Mouse (Mus musculus) stomach, embryonic 16.5 days (tissue): ENCODE measurements at regions not wholly inside any gene's neighbourhood (a gene's known extent, or its start where the extent isn't known, plus 50 kb on each side); places are given as distances from the start of the nearest gene placed in this dataset.

ENCODE experiments used
- ATAC-seq: fragments of 200-750 bp; cut with Nextera tagmentation; 2 replicates; pipeline ENCODE4 v1.8.0; 2017; ENCODE audit warnings: moderate number of reproducible peaks, moderate TSS enrichment; ENCODE audit not compliant: insufficient read depth, low FRiP score
- H3K27ac ChIP-seq: fragments of 300-500 bp; sonication (generic); 2 replicates; pipeline ENCODE4 v1.5.1; 2014; ENCODE audit warnings: low read length
- H3K27me3 ChIP-seq: fragments of 300-500 bp; sonication (generic); 2 replicates; pipeline ENCODE4 v1.6.1; 2014; ENCODE audit warnings: low read length, control low read depth, mixed read lengths; ENCODE audit not compliant: control insufficient read depth, insufficient read depth
- H3K36me3 ChIP-seq: fragments of 300-500 bp; sonication (generic); 2 replicates; pipeline ENCODE4 v1.6.1; 2014; ENCODE audit warnings: low read length; ENCODE audit not compliant: control insufficient read depth, insufficient read depth
- H3K4me1 ChIP-seq: fragments of 300-500 bp; sonication (generic); 2 replicates; pipeline ENCODE4 v1.6.1; 2014; ENCODE audit warnings: low read length, control low read depth, mixed read lengths; ENCODE audit not compliant: control insufficient read depth, insufficient read depth
- H3K4me2 ChIP-seq: fragments of 300-500 bp; sonication (generic); 2 replicates; pipeline ENCODE4 v1.6.1; 2014; ENCODE audit warnings: low read depth, low read length, mixed read lengths
- H3K4me3 ChIP-seq: fragments of 300-500 bp; sonication (generic); replicated peaks from 2 replicates; pipeline ENCODE4 v1.5.1; 2014; ENCODE audit warnings: mild to moderate bottlenecking, low read length
- H3K9ac ChIP-seq: fragments of 300-500 bp; sonication (generic); 2 replicates; pipeline ENCODE4 v1.6.1; 2014; ENCODE audit warnings: low read length
- H3K9me3 ChIP-seq: fragments of 300-500 bp; sonication (generic); replicated peaks from 2 replicates; pipeline ENCODE4 v1.6.1; 2016; ENCODE audit warnings: low read length, control low read depth; ENCODE audit not compliant: control insufficient read depth
- WGBS: fragments of 180-500 bp; shearing (Covaris S2); extraction: QIAGEN DNeasy Blood & Tissue Kit; methylation state at CpG from one replicate; pipeline ENCODE4 v1.1.7; 2014; 5-methylcytosine and 5-hydroxymethylcytosine counted together

DNA sequence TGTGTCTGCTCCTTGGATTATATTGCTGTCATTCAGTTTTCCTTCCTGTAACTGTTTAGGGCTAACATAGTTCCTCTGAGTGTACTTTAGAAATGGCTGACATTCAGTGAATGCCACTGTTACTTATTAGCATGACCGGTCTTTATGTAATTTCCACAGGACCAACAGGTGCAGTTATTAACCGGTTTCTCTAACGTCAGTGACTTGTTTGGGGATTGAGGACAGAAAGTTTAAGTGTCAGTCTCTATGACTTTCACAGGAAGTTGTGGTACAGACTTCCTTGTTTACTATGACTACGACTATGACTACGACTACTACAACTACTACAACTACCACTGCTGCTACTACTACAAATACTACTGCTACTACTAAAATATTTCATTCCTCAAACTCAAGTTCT lies 170.4 kb upstream of the Ptger4 start:
- no peaks in the 10 kb centered on the region for H3K36me3 ChIP-seq
- H3K9me3 ChIP-seq: no peaks in the 10 kb centered on the region
- H3K27me3 ChIP-seq: no peaks in the 10 kb centered on the region
- ATAC-seq: no peak
- H3K4me3 ChIP-seq: no peak overlapping the region
- WGBS: 84% methylated on average over 5 of the region's 5 CpGs
- H3K27ac ChIP-seq: no peak overlapping the region
- no peaks in the 10 kb centered on the region for H3K4me1 ChIP-seq
- no peak overlapping the region for H3K4me2 ChIP-seq
- H3K9ac ChIP-seq: no peak overlapping the region

DNA sequence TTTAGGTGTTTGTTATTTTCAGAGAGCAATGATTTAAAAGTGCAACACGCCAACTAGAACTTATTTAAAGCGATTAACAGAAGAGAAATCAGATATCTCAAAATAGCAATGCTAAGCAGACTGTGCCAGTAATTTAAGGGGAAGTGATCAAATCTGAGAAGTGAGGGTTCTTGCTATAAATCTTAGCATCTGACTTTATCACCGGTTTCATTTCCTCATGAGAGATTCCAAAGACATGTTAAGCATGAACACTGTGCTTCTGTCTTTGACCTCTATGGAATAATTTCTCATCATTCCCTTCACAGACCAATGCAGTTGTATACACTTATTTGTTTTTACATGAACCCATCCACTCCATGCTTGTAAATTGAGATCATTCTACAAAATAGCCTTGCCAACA lies 172.0 kb upstream of the Ptger4 start:
- H3K9ac ChIP-seq: no peak overlapping the region
- no peaks in the 10 kb centered on the region for H3K27me3 ChIP-seq
- H3K27ac ChIP-seq: no peak overlapping the region
- H3K4me2 ChIP-seq: no peak overlapping the region
- no peaks in the 10 kb centered on the region for H3K4me1 ChIP-seq
- WGBS: 86% methylated on average over 3 of the region's 3 CpGs
- no peaks in the 10 kb centered on the region for H3K36me3 ChIP-seq
- H3K9me3 ChIP-seq: no peaks in the 10 kb centered on the region
- no peak for ATAC-seq
- H3K4me3 ChIP-seq: no peak overlapping the region

DNA sequence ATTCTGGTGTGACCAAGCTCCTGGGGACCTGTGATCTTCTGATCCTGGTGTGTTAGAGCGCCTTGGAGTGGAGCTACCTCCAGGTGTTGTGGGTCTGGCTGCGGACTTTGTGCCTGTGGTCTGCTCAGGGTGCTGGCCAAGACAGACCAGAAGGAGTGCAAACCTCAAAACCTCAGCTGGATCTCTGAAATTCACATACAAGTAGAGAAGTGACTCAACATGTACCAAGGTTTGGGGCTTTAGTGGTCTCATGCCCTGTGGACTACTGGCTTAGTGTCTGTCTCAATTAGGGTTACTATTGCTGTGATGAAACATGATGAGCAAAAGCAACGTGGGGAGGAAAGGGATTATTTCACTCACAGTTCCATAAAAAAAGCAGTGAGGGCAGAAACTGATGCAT lies 182.7 kb upstream of the Ptger4 start:
- Histone ChIP-seq H3K4me1 (no peaks in the 10 kb centered on the region), H3K9ac (no peak overlapping the region), H3K27me3 (no peaks in the 10 kb centered on the region), H3K4me3 (no peak overlapping the region), H3K4me2 (no peak overlapping the region), H3K9me3 (no peaks in the 10 kb centered on the region), H3K36me3 (no peaks in the 10 kb centered on the region), H3K27ac (no peak overlapping the region)
- ATAC-seq: no peak
- WGBS: 83% methylated on average over 3 of the region's 3 CpGs

DNA sequence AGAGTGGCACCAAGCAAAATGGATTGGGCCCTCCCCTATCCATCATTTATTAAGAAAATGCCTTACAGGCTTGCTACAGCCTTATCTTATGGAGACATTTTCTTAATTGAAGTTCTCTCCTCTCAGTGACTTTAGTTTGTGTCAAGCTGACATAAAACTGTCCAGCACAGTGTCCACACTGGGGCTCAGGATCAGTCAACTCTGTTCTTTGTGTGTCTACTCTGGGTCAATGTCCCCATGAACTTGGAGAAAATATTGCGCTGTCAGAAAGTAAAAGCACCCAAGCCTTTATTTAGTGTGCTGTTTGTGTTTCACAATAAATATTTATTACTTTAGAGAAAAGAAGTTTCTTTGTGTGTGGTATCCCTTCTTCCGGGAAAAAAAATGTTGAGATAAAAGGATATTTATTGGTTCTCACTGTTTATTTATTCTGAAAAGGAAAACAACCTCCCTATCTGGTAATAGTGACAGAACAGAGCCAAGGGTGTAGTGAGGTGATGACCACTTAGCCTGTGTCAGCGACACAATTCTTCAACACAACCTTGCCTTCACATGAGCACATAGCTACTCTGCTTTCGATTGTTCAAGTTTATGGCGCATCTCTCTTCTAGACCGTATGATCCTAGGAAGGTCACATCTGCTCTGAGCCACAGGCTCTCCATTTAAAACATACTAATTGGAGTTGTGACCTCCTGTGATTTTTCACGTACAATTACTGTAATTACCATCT lies 183.5 kb upstream of the Ptger4 start:
- 73% methylated on average over 7 of the region's 7 CpGs for WGBS
- H3K27me3 ChIP-seq: no peaks in the 10 kb centered on the region
- H3K4me1 ChIP-seq: no peaks in the 10 kb centered on the region
- H3K27ac ChIP-seq: no peak overlapping the region
- H3K9me3 ChIP-seq: no peaks in the 10 kb centered on the region
- H3K4me3 ChIP-seq: no peak overlapping the region
- no peak overlapping the region for H3K9ac ChIP-seq
- no peaks in the 10 kb centered on the region for H3K36me3 ChIP-seq
- H3K4me2 ChIP-seq: no peak overlapping the region
- ATAC-seq: no peak

DNA sequence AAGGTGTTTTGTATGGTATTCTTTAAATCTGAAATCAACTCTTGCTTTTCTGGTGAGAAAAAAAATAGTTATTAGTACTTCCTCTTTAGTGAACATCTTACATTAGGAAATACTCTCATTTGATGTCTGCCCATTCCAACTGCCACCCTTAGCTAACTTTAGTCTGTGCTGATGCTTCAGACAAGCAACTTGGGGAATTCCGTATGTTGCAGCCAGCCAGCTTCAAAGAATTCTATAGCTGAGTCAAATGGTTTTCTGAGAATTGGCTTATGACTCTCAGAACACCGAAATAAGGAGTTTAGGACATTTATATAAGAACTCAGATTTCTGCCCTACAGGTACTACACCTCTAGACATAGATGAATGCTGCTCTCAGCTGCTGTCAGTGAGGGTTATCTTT lies 188.0 kb upstream of the Ptger4 start:
- Histone ChIP-seq H3K4me3 (no peak overlapping the region), H3K36me3 (no peaks in the 10 kb centered on the region), H3K4me1 (no peaks in the 10 kb centered on the region), H3K27me3 (no peaks in the 10 kb centered on the region), H3K27ac (no peak overlapping the region), H3K9ac (no peak overlapping the region), H3K4me2 (no peak overlapping the region), H3K9me3 (no peaks in the 10 kb centered on the region)
- 68% methylated on average over 2 of the region's 2 CpGs for WGBS
- ATAC-seq: no peak

DNA sequence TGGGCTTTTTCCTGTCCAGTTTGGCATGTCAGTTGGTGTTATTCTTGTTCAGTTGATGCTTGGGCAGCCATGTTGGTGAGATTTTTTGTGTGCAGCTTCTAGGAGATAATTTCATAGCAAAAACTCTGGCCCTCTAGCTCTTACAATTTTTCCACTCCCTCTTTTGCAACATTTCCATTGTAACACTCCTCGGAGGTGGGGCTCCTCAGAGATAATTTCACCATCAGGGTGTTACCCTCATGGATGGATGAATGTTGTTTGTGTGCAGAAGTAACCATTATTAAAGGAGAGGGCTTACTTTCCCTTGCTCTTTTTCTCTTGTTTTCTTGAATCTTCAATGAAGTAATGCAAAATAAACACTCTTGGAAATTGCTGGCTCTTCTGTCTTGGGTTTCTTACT lies 193.0 kb upstream of the Ptger4 start:
- no peak overlapping the region for H3K9ac ChIP-seq
- no peak overlapping the region for H3K4me2 ChIP-seq
- no peaks in the 10 kb centered on the region for H3K36me3 ChIP-seq
- H3K4me3 ChIP-seq: no peak overlapping the region
- H3K27me3 ChIP-seq: no peaks in the 10 kb centered on the region
- H3K4me1 ChIP-seq: no peaks in the 10 kb centered on the region
- H3K27ac ChIP-seq: no peak overlapping the region
- 82% methylated on average over 1 of the region's 1 CpGs for WGBS
- no peaks in the 10 kb centered on the region for H3K9me3 ChIP-seq
- ATAC-seq: no peak

DNA sequence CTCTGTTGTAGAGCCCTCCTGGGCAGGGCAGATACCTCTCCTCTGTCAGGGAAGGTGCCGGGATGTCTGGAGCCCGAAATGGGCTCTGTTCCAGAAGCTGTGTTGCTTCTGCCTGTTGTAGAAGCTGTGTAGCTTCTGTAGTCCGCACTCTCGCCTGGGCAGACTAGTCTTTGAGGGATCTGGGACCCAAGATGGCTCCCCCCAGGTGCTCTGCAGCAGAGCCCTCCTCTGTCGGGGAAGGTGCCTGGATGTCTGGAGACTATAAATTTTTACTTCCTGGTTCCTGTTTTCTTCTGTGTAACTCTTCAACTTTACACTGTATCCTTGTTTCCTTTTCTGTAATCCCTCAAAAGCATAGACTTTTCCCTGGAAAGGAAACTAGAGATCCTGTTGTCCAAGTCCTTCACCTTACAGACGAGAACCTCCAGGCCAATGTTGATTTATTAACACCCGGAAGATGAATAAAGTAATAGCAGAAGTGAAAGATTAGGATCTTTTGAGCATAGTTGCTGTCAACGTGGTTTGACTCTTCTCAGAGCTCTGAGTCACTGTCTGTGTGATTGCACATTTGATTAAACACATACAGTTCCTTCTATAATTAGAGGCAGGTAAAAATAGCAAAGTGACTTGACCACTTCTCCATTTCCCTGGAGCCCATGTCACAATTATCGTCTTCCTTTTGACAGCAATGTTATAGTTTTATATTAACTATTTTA lies 202.2 kb upstream of the Ptger4 start:
- no peaks in the 10 kb centered on the region for H3K9me3 ChIP-seq
- H3K4me2 ChIP-seq: no peak overlapping the region
- no peak for ATAC-seq
- no peaks in the 10 kb centered on the region for H3K4me1 ChIP-seq
- H3K9ac ChIP-seq: no peak overlapping the region
- no peak overlapping the region for H3K4me3 ChIP-seq
- 69% methylated on average over 9 of the region's 9 CpGs for WGBS
- no peaks in the 10 kb centered on the region for H3K27me3 ChIP-seq
- H3K27ac ChIP-seq: no peak overlapping the region
- no peaks in the 10 kb centered on the region for H3K36me3 ChIP-seq

DNA sequence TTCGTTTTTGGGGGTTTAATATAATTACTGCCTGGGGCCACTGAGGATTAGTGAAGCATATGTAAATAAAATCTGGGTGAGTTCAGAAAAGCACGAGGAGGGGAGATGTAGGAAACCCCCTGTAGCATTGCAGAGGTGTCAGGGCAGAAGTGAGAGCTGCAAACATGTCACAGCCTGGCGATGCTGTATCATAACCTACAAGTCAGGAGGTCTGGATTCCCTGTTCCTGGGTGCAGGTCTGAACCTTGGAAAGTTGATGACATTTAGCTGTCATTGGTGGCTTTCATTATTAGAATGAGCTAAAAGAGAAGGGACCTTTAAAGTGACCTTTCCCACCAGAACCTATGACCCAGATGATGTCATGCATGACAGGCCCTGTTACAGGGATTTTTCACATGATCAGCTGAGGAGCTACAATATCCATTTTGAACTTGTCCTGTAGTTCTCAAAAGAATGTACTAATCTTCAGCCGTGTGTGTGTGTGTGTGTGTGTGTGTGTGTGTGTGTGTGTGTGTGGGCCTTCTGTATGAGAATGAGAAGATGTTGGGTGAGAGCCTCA lies 202.8 kb upstream of the Ptger4 start:
- no peak for ATAC-seq
- no peak overlapping the region for H3K4me3 ChIP-seq
- no peak overlapping the region for H3K9ac ChIP-seq
- H3K9me3 ChIP-seq: no peaks in the 10 kb centered on the region
- H3K4me2 ChIP-seq: no peak overlapping the region
- H3K4me1 ChIP-seq: no peaks in the 10 kb centered on the region
- no peaks in the 10 kb centered on the region for H3K36me3 ChIP-seq
- 53% methylated on average over 4 of the region's 4 CpGs for WGBS
- no peaks in the 10 kb centered on the region for H3K27me3 ChIP-seq
- no peak overlapping the region for H3K27ac ChIP-seq

DNA sequence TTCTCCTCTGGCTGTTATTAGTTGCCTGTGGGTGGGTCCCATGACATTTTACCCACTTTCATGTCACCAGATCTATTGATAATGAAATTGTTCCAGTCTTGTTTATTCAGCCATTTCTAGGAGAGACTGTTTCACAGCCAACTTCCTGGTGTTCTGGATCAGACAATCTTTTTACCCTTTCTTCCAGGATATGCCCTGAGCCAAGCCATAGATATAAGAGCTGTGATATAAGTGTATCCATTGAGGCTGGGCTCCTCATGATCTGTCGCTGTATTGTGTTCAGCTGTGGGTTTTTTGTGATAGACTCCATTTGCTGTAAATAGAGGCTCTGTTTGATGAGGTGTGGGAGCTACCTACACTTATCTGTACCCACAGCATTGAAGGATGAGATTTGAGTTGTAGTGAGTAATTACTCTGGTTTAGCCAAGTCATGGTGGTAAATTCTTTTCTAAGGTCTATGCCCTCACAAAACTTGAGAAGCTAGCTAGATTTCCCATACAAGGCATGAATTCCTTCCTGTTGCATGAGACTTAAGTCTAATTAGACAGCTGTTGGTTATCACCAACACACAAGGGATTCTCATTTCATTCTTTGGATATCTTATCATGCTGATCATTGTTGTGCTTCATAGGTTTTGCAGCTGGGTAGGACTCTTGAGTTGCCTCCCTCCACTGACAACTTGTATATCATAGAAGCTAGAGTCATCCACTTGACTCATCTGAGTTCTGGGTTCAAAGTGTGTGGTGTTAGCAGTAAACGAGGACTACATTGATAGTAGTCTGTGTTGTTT lies 203.9 kb upstream of the Ptger4 start:
- H3K4me1 ChIP-seq: no peaks in the 10 kb centered on the region
- no peaks in the 10 kb centered on the region for H3K27me3 ChIP-seq
- no peak for ATAC-seq
- H3K4me2 ChIP-seq: no peak overlapping the region
- H3K9me3 ChIP-seq: no peaks in the 10 kb centered on the region
- H3K4me3 ChIP-seq: no peak overlapping the region
- no peak overlapping the region for H3K27ac ChIP-seq
- WGBS: 84% methylated on average over 2 of the region's 2 CpGs
- H3K9ac ChIP-seq: no peak overlapping the region
- no peaks in the 10 kb centered on the region for H3K36me3 ChIP-seq
